Mouse (Mus musculus) lung, embryonic 14.5 days (tissue): ENCODE measurements at regions not wholly inside any gene's neighbourhood (a gene's known extent, or its start where the extent isn't known, plus 50 kb on each side); places are given as distances from the start of the nearest gene placed in this dataset.
"Not testable (repeated sequence)": the region's sequence is repeated elsewhere in the genome, so short reads cannot be mapped to it uniquely, and the experiment has no call there.

ENCODE experiments used
- ATAC-seq: fragments of 200-750 bp; cut with Nextera tagmentation; 2 replicates; pipeline ENCODE4 v1.8.0; 2017; ENCODE audit warnings: mild to moderate bottlenecking, moderate TSS enrichment, moderate library complexity; ENCODE audit not compliant: insufficient read depth
- DNase-seq: peaks from one replicate; pipeline ENCODE4 v3.0.0-alpha.2; 2015
- H3K27ac ChIP-seq: fragments of 300-500 bp; sonication (generic); 2 replicates; pipeline ENCODE4 v1.5.1; 2014; ENCODE audit warnings: low read depth, mild to moderate bottlenecking, moderate library complexity
- H3K27me3 ChIP-seq: fragments of 300-500 bp; sonication (generic); 2 replicates; pipeline ENCODE4 v1.6.1; 2014; ENCODE audit warnings: low read length, control low read depth; ENCODE audit not compliant: insufficient read depth
- H3K36me3 ChIP-seq: fragments of 300-500 bp; sonication (generic); 2 replicates; pipeline ENCODE4 v1.6.1; 2014; ENCODE audit warnings: control low read depth; ENCODE audit not compliant: insufficient read depth
- H3K4me1 ChIP-seq: fragments of 300-500 bp; sonication (generic); 2 replicates; pipeline ENCODE4 v1.6.1; 2014; ENCODE audit warnings: antibody characterized with exemption, control low read depth; ENCODE audit not compliant: insufficient read depth
- H3K4me2 ChIP-seq: fragments of 300-500 bp; sonication (generic); 2 replicates; pipeline ENCODE4 v1.6.1; 2014; ENCODE audit warnings: mild to moderate bottlenecking
- H3K4me3 ChIP-seq: fragments of 300-500 bp; sonication (generic); 2 replicates; pipeline ENCODE4 v1.5.1; 2014; ENCODE audit warnings: low read depth, low read length
- H3K9ac ChIP-seq: fragments of 300-500 bp; sonication (generic); 2 replicates; pipeline ENCODE4 v1.6.1; 2014
- H3K9me3 ChIP-seq: fragments of 300-500 bp; sonication (generic); 2 replicates; pipeline ENCODE4 v1.6.1; 2016; ENCODE audit warnings: low read depth, low read length, control low read depth
- CTCF ChIP-seq: IDR thresholded peaks from 2 replicates; pipeline ENCODE4 v1.5.1; 2016; ENCODE audit warnings: antibody characterized with exemption, low read depth
- WGBS: fragments of 180-500 bp; shearing (Covaris S2); extraction: QIAGEN DNeasy Blood & Tissue Kit; methylation state at CpG from one replicate; pipeline ENCODE4 v1.1.7; 2014; 5-methylcytosine and 5-hydroxymethylcytosine counted together

DNA sequence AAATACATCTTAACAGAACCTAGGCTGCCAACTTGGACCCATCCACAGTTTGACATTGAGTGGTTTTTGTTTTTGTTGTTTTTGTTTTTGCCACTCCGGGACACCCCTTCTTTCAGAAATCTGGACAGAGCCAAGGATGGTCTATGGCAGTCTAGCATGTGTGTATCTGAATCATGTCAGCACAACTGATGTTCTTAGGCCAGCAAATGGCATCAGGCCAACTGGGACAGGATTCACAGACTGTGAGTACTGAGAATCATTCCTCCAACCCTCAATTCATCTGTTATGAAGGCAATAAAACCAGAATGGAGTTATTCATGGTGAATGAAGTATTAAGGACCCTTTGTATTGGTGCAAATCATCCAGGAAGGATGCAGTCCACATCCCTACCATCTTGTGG lies 1372.5 kb upstream of the Rag2 start:
- 67% methylated on average over 1 of the region's 1 CpGs for WGBS
- DNase-seq (peak; percentile 41), ATAC-seq (no peak)
- H3K4me2 ChIP-seq, result no peak overlapping the region
- no peak overlapping the region for H3K9ac ChIP-seq
- no peaks in the 10 kb centered on the region for H3K27me3 ChIP-seq
- no peak overlapping the region for H3K27ac ChIP-seq
- no peaks in the 10 kb centered on the region for H3K36me3 ChIP-seq
- no peak for TF ChIP-seq CTCF
- no peaks in the 10 kb centered on the region for H3K4me1 ChIP-seq
- H3K9me3 ChIP-seq, result no peaks in the 10 kb centered on the region
- no peak overlapping the region for H3K4me3 ChIP-seq

GRCm38 (mm10) chr2:100259136-100259853 lies 1365.2 kb upstream of the Rag2 start:
- Histone ChIP-seq H3K4me1 (no peaks in the 10 kb centered on the region), H3K4me3 (no peak overlapping the region), H3K27ac (no peak overlapping the region), H3K9ac (no peak overlapping the region), H3K27me3 (no peaks in the 10 kb centered on the region), H3K4me2 (no peak overlapping the region), H3K9me3 (no peaks in the 10 kb centered on the region), H3K36me3 (no peaks in the 10 kb centered on the region)
- DNase-seq, result no peak
- 18% methylated on average over 1 of the region's 1 CpGs for WGBS
- ATAC-seq, result no peak
- TF ChIP-seq CTCF, result no peak

- Histone ChIP-seq H3K27ac (no peak overlapping the region), H3K4me2 (no peak overlapping the region), H3K27me3 (no peaks in the 10 kb centered on the region), H3K36me3 (no peaks in the 10 kb centered on the region), H3K4me1 (no peaks in the 10 kb centered on the region), H3K9me3 (no peaks in the 10 kb centered on the region), H3K4me3 (no peak overlapping the region), H3K9ac (no peak overlapping the region)
- no peak for TF ChIP-seq CTCF
- no peak for ATAC-seq
- no peak for DNase-seq
- 77% methylated on average over 7 of the region's 7 CpGs for WGBS
Observed at GRCm38 (mm10) chr2:100306516-100306915, 1318.0 kb upstream of the Rag2 start.

DNA sequence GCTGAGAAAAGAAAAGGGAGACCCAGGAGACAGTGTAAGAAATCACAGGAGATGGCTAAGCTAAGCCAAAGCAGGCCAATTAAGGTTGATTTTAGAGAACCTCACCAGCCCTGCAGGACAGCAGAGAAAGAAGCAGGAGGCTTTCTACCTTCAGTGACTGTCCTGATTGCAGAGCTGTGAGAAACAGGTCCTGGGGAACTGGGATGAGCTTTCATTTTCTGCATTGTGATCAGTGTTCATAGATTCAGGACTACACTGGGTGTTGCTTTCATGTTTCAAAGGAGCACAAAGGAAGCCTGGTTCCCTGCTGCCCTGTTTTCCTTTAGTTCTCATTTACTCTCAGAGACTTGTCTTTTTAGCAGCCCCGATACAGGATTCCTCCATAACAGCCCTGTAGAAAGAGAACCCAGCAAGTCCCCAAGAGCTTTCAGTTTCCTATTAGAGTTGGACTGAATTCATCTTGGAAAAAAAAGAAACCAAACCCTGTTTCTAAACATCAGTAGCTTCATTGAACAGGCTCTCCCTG lies 1311.7 kb upstream of the Rag2 start:
- TF ChIP-seq CTCF, result no peak
- no peak for DNase-seq
- no peak overlapping the region for H3K27ac ChIP-seq
- H3K9me3 ChIP-seq, result no peaks in the 10 kb centered on the region
- H3K36me3 ChIP-seq, result no peaks in the 10 kb centered on the region
- no peaks in the 10 kb centered on the region for H3K4me1 ChIP-seq
- H3K9ac ChIP-seq, result no peak overlapping the region
- no peak overlapping the region for H3K4me3 ChIP-seq
- WGBS, result 75% methylated on average over 1 of the region's 1 CpGs
- H3K4me2 ChIP-seq, result no peak overlapping the region
- ATAC-seq, result no peak
- H3K27me3 ChIP-seq, result no peaks in the 10 kb centered on the region

DNA sequence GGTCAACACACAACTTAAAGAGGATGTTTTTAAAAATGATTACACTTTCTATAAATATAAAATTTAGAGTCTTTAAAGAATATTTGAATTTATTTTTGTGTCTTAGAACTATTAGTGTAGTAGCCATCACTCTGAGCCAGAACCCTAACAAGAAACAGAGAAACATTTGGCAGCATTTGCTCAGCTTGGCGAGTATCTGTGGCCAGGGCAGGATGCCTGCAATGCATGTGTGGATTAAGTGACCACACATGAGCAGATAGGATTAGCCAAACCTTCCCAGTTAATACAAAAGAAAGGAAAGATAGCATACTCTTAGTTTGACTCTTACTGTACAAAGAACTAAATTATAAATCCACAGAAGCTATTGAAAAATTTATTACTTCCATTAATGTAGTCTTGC lies 1304.1 kb upstream of the Rag2 start:
- no peaks in the 10 kb centered on the region for H3K36me3 ChIP-seq
- H3K4me2 ChIP-seq, result no peak overlapping the region
- H3K4me1 ChIP-seq, result no peaks in the 10 kb centered on the region
- H3K9ac ChIP-seq, result no peak overlapping the region
- H3K27me3 ChIP-seq, result no peaks in the 10 kb centered on the region
- no peak for ATAC-seq
- no peak for TF ChIP-seq CTCF
- H3K27ac ChIP-seq, result no peak overlapping the region
- H3K4me3 ChIP-seq, result no peak overlapping the region
- DNase-seq, result no peak
- no peaks in the 10 kb centered on the region for H3K9me3 ChIP-seq
- 41% methylated on average over 1 of the region's 1 CpGs for WGBS

DNA sequence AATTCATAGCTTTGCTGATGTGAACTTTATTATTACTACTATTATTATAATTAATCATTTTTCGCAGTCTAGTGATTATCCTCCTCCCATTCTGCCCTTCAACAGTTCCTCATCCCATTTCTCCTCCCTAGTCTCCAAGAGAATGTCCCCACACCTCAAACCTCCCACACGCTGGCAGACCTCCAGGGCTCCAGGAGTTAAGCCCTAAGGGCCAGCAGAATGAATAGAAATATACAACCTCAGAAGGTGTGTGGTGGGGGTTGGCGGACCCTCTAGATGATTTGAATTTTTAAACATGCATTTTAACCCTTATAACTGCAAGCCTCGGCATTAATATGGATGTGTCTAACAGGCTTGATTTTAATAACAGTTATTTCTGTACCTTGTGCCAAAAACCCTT lies 1283.8 kb upstream of the Rag2 start:
- DNase-seq (no peak), ATAC-seq (no peak)
- no peak for TF ChIP-seq CTCF
- H3K27ac ChIP-seq, result no peak overlapping the region
- H3K4me2 ChIP-seq, result no peak overlapping the region
- no peak overlapping the region for H3K9ac ChIP-seq
- 66% methylated on average over 4 of the region's 4 CpGs for WGBS
- no peaks in the 10 kb centered on the region for H3K9me3 ChIP-seq
- no peaks in the 10 kb centered on the region for H3K36me3 ChIP-seq
- no peaks in the 10 kb centered on the region for H3K27me3 ChIP-seq
- H3K4me1 ChIP-seq, result no peaks in the 10 kb centered on the region
- H3K4me3 ChIP-seq, result no peak overlapping the region

DNA sequence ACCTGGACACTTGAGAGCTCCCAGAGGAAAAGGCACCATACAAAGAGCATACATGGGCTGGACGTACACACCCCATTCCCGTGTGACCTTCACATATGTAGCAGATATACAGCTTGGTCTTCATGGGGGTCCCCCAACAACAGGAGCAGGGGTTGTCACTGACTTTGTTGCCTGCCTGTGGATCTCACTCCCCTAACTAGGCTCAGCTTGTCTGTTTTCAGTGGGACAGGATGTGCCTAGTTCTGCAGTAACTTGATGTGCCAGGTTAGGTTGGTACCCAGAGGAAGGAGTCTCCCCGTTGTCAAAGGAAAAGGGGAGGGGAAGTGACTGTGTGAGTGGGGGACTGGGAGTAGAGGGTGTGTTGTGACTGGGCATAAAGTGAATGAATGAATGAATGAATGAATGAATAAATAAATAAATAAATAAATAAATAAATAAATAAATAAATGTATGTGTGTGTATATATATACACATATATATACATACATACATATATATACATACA lies 1279.5 kb upstream of the Rag2 start:
- DNase-seq (no peak), ATAC-seq (no peak)
- Histone ChIP-seq H3K9me3 (no peaks in the 10 kb centered on the region), H3K27me3 (no peaks in the 10 kb centered on the region), H3K4me3 (no peak overlapping the region), H3K36me3 (no peaks in the 10 kb centered on the region), H3K4me2 (no peak overlapping the region), H3K9ac (no peak overlapping the region), H3K27ac (no peak overlapping the region), H3K4me1 (no peaks in the 10 kb centered on the region)
- TF ChIP-seq CTCF, result no peak
- 85% methylated on average over 3 of the region's 3 CpGs for WGBS

GRCm38 (mm10) chr2:100365616-100366015 lies 1258.9 kb upstream of the Rag2 start:
- not testable (repeated sequence) for H3K9me3 ChIP-seq, ATAC-seq, H3K9ac ChIP-seq, H3K4me3 ChIP-seq, H3K36me3 ChIP-seq, H3K4me1 ChIP-seq, H3K27me3 ChIP-seq, H3K27ac ChIP-seq, H3K4me2 ChIP-seq, DNase-seq
- WGBS, result 84% methylated on average over 10 of the region's 10 CpGs
